Mouse (Mus musculus) cerebellum, adult 9-11 months (tissue): ENCODE measurements around the gene Rnft1.
A peak's percentile ranks its signal among the peaks of the same experiment; 100 is the strongest.
"Not testable (repeated sequence)": the region's sequence is repeated elsewhere in the genome, so short reads cannot be mapped to it uniquely, and the experiment has no call there.

Experiments used
- DNase-seq: peaks from one replicate; pipeline ENCODE4 v3.0.0; 2022

Rnft1 gene

DNA sequence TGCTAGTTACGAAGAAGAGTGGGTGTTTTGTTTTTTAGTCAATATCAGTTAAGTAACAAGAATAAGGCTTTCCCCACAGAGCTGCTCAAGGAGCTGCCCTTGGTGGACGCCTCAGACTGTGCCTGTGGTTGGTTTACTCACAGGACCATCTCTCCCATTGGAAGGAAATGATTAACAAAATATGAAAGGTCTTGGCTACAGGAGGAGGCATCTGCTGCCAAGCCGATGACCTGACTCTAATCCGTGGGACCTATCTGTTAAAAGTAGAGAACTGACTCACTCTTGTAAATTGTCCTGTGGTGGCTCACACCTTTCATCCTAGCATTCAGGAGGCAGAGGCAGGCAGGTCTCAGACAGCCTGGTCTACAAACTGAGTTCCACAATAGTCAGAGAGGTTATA is 43.1 kb downstream of the Rnft1 start:
- DNase-seq = no peak

DNA sequence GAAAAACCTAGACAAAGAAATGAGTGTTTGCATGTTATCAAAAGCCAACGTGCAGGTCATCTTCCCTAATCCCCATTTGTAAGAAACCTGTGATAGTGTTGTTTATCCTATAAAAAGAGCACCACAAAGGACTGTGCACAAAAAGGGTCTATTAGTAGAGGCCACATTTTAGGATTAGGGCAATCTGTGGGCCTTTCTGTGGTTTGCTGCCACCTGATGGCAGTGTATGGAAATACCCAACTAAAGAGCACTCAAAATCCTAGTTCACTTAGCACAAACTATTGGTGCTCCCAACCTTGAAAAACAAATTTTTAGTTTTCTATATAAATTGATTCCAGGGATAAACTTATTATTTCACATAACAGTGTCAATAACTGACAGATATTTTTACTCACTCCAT is 48.4 kb downstream of the Rnft1 start:
- DNase-seq = no peak

DNA sequence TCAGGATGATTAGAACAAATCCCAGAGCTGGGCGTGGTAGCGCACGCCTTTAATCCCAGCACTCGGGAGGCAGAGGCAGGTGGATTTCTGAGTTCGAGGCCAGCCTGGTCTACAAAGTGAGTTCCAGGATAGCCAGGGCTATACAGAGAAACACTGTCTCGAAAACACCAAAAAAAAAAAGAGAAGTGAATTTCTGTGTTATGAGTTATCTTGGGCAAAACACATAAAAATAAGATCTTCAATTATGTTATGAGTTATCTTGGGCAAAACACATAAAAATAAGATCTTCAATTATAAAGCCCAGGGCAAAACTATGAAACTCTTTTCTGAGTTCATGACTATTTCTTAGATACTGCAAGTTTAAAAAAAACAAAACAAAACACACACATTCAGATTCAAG is 48.8 kb downstream of the Rnft1 start:
- DNase-seq = not testable (repeated sequence)

DNA sequence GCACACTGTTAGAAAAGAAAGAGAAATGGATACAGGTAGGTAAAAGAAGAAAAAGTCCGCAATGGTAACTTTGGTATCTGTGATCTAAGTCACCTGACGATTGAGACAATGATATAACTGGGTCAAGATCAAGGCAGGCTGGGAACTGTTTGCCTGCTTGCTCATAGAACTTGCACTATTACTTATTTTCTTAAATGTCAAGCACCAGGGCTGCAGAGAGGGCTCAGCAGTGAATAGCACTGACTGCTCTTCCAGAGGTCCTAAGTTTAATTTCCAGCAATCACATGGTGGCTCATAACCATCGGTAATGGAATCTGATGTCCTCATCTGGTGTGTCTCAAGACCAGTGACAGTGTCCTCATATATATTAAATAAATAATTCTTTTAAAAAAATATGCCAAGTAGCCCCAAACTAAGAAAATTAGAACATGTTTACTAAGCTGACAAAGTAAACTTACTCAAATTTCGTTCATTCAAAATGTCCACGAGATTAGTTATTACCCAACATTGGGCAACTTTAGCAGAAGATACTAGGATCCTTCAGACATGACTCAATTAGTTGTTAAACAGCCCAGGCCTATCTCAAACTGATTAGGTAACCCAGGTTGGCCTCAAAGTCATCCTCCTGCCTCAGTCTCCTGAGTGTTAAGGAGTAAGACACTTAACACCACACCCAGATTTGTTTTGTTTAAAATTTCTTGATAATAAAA is 49.9 kb downstream of the Rnft1 start:
- no peak for DNase-seq

DNA sequence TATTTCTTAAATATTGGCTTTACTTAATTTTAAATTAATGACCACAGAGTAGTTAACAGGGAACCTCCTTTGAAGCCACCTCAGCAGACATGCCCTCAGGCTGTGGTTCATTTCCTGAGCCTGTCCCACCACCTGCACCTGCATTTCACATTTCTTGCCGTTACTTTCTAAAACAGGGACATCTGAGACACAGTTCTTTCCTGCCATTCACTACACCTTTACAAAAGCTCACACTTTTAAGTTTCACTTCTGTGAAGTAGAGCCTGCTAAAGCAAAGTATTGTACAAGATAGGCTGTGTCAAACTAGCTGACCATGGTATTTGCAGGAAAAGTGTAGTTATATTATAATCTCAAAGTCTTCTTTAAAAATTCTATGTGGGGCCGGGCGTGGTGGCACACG is 54.3 kb downstream of the Rnft1 start:
- DNase-seq = no peak

DNA sequence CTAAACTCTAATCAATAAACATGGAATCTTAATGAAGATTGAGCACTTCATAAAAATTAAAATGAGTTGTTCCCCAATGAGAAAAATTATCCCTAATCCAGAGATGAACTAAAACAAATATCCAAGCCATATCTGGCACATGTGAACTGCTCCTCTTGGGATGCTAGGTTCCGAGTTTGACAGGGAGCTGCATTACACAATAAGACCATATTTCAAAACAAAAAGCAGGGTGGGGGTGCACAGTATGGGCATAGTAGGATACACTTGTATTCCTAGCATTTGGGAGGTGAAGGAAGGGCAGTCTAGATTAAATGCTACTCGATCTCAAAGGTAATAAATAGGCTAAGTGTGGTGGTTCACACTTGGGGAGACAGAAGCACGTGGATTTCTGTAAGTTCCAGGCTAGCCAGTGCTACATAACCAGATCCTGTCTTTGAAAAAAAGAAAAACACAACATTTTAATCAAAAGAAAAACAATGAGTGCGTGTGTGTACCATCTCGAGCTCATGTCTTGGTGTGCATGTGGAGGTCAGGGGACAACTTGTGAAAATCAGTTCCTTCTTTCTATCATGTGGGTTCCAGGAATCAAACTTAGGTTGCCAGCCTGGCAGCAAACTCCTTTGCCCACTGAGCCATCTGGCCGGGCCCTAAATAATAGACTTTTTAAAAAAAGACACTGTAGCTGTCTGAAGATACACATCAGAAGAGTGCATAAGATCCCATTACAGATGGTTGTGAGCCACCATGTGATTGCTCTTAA is 55.4 kb downstream of the Rnft1 start:
- no peak for DNase-seq

DNA sequence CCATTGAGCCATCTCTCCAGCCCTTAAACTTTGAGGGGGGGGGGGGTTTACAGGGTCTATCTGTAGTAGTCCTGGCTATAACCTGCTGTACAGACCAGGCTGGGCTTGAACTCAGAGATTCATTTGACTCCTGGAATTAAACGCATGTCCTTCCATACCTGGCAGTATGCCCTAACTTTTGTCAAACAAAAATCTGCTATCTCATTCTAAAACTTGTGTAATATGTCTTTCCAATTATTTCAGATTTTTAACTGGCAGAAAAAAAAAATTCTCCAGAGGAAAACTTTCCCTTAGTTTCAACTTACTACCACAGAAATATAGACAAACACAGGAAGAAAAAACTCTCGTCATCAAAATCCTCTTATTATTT is 56.0 kb downstream of the Rnft1 start:
- DNase-seq = no peak

DNA sequence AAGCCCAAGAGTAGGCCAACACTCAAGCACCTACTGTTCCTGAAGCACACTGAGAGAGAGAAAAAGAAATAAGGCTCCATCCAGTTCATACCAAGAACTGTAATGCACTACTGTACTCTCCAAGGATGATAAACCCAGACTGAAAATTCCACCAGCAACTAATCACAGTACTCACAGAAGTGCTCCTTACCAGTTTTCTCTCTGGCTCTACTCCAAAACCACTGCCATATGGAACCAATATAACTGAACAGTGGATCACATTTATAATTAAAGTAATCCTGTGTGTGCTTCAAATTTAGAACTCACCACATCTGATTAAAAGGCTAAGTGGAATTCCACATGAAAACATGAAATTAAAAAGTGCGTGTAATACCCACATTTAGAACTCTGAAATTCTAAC is 58.4 kb downstream of the Rnft1 start:
- DNase-seq = no peak

DNA sequence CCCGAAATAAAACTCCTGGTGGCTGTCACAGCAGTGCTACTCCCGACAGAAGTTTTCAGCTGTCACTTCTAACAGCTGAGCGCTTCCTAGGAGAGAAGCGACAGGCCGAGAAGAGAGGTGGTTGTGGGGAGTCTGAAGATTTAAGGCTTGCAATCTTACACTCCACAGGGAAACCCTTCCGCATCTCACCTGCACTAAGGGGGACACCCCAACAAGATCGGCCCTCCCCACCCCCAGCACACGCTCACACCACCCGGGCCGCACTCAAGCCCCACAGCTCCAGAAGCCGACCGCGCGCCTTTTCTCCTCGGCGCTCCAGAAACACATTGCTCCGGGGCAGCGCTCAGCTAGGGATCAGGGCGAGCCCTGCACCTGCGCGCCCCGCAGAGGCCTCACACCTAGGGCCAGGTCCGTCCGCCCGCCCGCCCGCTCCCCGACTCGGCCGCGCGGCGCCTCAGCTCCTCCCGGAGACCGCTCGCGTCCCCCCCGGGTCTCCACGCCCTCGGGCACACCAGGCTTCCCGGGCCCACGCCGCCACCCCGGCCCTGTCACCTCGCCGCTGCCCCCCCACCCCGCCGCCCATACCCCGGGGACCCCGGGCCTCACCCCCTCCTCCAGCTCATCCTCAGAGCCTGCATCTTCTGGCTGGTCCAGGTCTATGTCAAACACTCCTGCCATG is 59.6 kb downstream of the Rnft1 start:
- no peak for DNase-seq

DNA sequence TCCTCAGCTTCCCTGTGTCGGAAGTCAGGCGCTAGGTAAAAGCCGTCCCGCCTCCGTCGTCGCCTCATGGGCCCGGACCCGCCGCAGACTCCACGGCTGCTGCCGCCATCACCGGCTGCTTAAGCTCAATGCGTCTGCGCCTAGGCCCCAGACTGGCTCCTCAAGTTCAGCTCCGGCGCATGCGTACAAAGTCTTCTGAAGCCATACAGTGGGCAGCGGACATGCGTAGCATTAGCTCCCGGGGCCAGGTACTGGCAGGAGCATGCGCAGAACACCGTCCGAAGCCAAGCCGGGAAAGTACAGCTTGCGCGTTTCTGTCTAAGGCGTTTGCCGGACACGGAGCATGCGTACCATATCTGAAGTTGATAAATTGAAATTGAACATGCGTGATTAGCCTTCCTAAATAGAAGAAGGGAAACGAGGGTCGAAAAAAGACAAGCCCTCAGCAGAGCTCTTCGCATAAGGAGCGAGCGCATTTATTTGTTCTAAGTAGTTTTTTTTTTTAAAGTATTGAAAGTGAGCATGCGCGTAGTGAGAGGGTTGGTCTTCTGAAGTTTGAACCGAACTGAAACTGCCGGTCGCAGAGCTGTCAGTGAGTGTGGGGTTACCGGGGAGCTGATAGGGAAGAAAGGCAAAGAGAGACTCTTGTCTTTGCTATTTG is 60.3 kb downstream of the Rnft1 start, which contains the start of the genes Rps6kb1 and Tubd1:
TSS of gene Rps6kb1 (minus strand) at position 167 of the 661 bp plus-strand sequence.
TSS of gene Tubd1 (plus strand) at position 353 of the 661 bp plus-strand sequence.
- peak; percentile 100 for DNase-seq

DNA sequence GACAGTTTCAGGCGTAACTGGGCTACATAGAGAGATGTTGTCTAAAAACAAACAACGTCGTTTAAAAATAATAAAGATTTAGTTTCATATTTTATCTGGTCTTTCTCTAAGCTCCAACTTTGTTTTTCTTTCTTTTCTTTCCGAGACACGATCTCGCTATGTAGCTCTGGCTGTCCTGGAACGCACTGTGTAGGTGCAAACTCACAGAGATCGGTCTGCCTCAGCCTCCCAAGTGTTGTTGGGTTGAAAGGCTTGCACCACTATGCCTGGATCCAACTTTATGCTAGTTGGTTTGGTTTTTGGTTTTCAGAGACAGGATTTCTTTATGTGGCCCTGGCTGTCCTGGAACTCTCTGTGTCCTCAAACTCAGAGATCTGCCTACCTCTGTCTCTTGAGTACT is 61.1 kb downstream of the Rnft1 start:
- DNase-seq = no peak

DNA sequence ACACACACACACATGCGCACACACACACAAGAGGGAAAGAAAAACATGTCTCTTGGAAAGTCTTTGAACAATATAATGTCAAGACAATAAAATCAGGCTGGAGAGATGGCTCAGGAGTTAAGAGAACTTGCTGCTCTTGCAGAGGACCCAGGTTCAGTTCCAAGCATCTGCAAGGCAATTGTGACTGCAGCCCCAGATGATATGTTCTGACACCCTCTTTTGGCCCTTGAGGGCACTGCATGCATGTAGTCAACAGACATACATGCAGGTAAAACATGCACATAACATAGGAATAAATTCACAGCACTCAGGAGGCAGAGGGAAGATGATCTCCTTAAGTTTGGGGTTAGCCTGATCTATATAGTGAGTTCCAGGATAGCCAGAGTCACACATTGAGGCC is 63.0 kb downstream of the Rnft1 start:
- no peak for DNase-seq
